Mouse (Mus musculus) hindbrain, embryonic 11.5 days (tissue): ENCODE results near the gene Padi2. TPM values are rescaled to one million over a fixed set of nuclear protein-coding genes. Genes with fewer than 3 reads are reported as not detected.

ENCODE experiments used
- ATAC-seq: fragments of 200-750 bp; cut with Nextera tagmentation; 2 replicates; pipeline ENCODE4 v1.8.0; 2017; ENCODE audit warnings: mild to moderate bottlenecking, moderate TSS enrichment, moderate library complexity; ENCODE audit not compliant: low FRiP score
- DNase-seq: peaks from one replicate; pipeline ENCODE4 v3.0.0-alpha.2; 2015; ENCODE audit warnings: low spot score
- H3K27ac ChIP-seq: fragments of 300-500 bp; sonication (generic); 2 replicates; pipeline ENCODE4 v1.5.1; 2014; ENCODE audit warnings: mild to moderate bottlenecking, low read depth, low read length
- H3K27me3 ChIP-seq: fragments of 300-500 bp; sonication (generic); 2 replicates; pipeline ENCODE4 v1.6.1; 2014; ENCODE audit warnings: mild to moderate bottlenecking, low read length, moderate library complexity, mixed read lengths; ENCODE audit not compliant: control insufficient read depth, insufficient read depth
- H3K36me3 ChIP-seq: fragments of 300-500 bp; sonication (generic); 2 replicates; pipeline ENCODE4 v1.6.1; 2014; ENCODE audit warnings: mild to moderate bottlenecking, low read length, moderate library complexity, mixed read lengths; ENCODE audit not compliant: control insufficient read depth, insufficient read depth
- H3K4me1 ChIP-seq: fragments of 300-500 bp; sonication (generic); replicated peaks from 2 replicates; pipeline ENCODE4 v1.6.1; 2014; ENCODE audit warnings: low read length, mixed read lengths; ENCODE audit not compliant: control insufficient read depth, insufficient read depth
- H3K4me2 ChIP-seq: fragments of 300-500 bp; sonication (generic); replicated peaks from 2 replicates; pipeline ENCODE4 v1.6.1; 2014; ENCODE audit warnings: mild to moderate bottlenecking, low read depth, low read length
- H3K4me3 ChIP-seq: fragments of 300-500 bp; sonication (generic); 2 replicates; pipeline ENCODE4 v1.5.1; 2014; ENCODE audit warnings: low read depth, low read length
- H3K9ac ChIP-seq: fragments of 300-500 bp; sonication (generic); 2 replicates; pipeline ENCODE4 v1.6.1; 2014; ENCODE audit warnings: low read depth, low read length
- H3K9me3 ChIP-seq: fragments of 300-500 bp; sonication (generic); 2 replicates; pipeline ENCODE4 v1.6.1; 2016; ENCODE audit warnings: low read length; ENCODE audit not compliant: control insufficient read depth
- WGBS: fragments of 180-500 bp; shearing (Covaris S2); extraction: QIAGEN DNeasy Blood & Tissue Kit; methylation state at CpG from one replicate; pipeline ENCODE4 v1.1.7; 2014; 5-methylcytosine and 5-hydroxymethylcytosine counted together
- polyA plus RNA-seq: library from polyadenylated mRNA; unstranded; fragments of >200 nt; fragmentation: Nextera tagmentation; extraction: Ambion mirVana; gene quantifications from 2 replicates; pipeline ENCODE4 v1.2.1, GENCODE M21; 2014

The Padi2 gene
- polyA plus RNA-seq, 1 experiment from 2014 or later = 1.2 TPM

DNA sequence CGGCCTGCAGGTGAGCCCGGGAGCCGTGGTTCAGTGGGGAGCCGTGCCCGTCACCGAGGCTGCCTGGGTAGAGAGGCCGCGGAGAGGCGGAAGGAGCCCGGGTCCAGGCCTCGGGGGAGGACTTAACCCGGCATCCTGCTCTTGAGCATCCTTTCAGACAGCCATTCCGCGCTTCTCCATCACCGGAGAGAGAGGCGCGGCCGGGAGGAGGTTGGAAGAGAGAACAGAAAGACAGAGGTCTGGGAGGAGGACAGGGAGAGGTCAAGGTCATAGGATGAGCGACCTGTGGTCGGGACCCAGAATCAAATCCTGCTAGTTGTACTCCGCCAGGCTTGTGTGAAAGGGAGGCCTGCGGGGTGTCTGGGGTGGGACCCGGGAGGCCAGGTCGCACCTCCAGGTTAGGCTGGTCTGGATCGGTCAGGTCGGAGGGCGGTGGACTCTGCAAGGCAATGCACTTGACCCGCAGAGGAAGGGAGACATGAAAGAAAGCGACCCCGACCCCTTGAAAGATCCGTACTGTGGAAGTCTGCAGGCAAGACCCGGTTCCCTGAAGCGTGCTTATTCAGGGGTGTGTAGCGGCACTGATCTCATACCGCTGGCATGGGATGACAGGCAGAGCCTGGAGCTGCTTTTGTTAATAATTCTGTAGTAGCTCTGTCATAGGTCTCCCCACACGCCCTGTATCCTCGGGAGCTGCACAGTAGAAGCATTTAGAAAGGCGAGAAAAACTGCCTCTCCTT lies 55.5 kb downstream of the Padi2 start:
- no peaks in the 10 kb centered on the region for H3K9me3 ChIP-seq
- H3K27me3 ChIP-seq = no peaks in the 10 kb centered on the region; the same call in 1 of the 2 replicates
- peak; percentile 51 for ATAC-seq
- peak overlapping the region; percentile 78 for H3K9ac ChIP-seq
- peak overlapping the region; percentile 79 for H3K4me2 ChIP-seq
- H3K4me1 ChIP-seq = peaks cover 3% of the 10 kb centered on the region
- peak overlapping the region; percentile 84 for H3K4me3 ChIP-seq
- 2% methylated on average over 38 of the region's 38 CpGs for WGBS
- DNase-seq = no peak
- H3K36me3 ChIP-seq = no peaks in the 10 kb centered on the region
- H3K27ac ChIP-seq = peak overlapping the region; percentile 51

DNA sequence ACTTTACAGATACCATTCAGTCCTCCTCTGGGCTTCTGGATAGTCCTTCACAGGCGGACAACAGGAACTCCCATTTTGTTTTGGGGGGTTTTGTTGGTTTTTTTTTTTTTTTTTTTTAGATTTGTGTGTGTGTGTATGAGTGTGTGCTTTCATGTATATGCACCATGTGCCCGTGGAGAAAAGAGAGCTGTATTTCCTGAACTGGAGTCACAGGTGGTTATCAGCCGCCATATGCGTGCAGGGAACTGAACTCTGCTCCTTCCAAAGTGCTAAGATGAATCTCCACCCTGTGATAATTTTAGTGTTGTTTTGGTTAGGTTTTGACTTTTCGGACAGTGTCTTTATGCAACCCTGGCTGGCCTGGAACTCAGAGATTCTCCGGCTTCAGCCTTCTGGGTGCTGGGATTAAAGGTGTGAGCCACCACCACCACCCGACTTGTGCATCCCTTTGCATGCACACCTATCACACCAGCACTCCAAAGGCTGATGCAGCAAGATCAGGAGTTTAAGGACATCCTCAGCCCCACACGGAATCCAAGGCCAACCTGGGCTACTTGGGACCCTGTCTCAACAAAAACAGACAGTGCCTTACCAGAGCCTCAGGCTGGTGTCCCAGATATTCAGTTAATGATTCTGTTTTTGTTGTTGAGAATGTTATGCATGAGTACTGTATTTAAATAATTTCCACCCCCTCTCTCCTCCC lies 56.2 kb downstream of the Padi2 start:
- no peak for ATAC-seq
- H3K9me3 ChIP-seq = no peaks in the 10 kb centered on the region
- no peaks in the 10 kb centered on the region for H3K36me3 ChIP-seq
- H3K9ac ChIP-seq = peak overlapping the region; percentile 78
- H3K4me3 ChIP-seq = peak overlapping the region; percentile 84
- H3K27ac ChIP-seq = no peak overlapping the region
- H3K4me2 ChIP-seq = peak overlapping the region; percentile 79
- no peak for DNase-seq
- peaks cover 2% of the 10 kb centered on the region for H3K4me1 ChIP-seq
- 80% methylated on average over 8 of the region's 8 CpGs for WGBS
- H3K27me3 ChIP-seq = no peaks in the 10 kb centered on the region; the same call in 1 of the 2 replicates

DNA sequence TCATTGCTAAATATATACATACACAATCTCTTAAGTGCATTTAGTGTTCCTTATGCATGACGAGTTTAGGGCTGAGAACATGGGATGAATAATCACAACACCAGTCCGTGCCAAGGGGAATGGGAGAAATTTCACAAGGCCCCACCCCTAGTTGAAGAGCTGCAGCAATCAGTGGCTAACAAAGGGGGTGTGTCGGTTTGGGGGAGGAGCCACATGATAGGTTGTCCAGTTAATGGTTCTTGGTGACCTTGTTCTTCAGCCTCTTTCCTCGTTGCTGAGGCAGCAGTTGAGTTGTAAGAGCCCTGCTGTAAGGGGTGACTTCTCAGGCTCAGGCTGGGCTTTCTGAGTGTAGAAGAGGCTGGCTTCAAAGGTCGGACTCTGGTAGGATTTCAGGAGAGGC lies 56.8 kb downstream of the Padi2 start:
- Histone ChIP-seq H3K4me3 (no peak overlapping the region), H3K27ac (no peak overlapping the region), H3K4me2 (no peak overlapping the region), H3K9ac (peak overlapping the region; percentile 7; the same call in 1 of the 2 replicates), H3K9me3 (no peaks in the 10 kb centered on the region), H3K36me3 (no peaks in the 10 kb centered on the region), H3K27me3 (no peaks in the 10 kb centered on the region), H3K4me1 (no peaks in the 10 kb centered on the region; the same call in none of the 2 replicates)
- WGBS = 45% methylated on average over 5 of the region's 5 CpGs
- ATAC-seq (no peak), DNase-seq (no peak)

DNA sequence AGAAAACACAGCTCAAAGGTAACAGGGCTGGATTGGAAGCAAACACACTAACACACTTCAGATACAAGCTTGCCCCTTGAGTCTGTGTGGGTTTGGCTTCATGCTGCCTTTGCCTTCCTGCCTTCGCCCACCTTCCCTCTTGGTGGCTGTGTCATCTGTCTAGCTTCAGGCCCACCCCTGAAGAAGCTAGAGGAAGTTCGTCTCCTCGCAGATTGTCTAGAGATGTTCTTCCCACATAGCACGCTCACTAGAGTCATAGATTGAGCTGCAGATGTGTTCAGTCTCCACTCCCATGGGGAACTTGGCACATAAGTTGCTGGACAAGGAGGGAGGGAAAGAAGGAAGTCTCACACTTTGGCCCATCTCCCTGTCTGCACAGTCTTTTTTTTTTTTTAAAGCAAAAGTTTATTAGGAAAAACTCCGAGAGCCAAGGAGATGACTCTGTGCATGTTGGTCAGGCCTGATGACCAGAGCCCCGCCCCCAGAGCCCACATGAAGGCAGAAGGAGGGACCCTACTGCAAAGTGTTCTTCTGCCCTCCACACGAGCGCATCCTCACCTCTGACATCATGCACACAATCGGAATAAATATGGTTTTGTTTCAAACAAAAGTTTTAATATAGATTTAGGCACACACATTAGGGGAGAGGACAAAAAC lies 57.9 kb downstream of the Padi2 start:
- H3K36me3 ChIP-seq = no peaks in the 10 kb centered on the region
- no peaks in the 10 kb centered on the region; the same call in none of the 2 replicates for H3K4me1 ChIP-seq
- H3K9ac ChIP-seq = no peak overlapping the region
- DNase-seq (no peak), ATAC-seq (no peak)
- no peak overlapping the region for H3K27ac ChIP-seq
- 87% methylated on average over 9 of the region's 9 CpGs for WGBS
- H3K27me3 ChIP-seq = no peaks in the 10 kb centered on the region
- no peak overlapping the region for H3K4me3 ChIP-seq
- no peak overlapping the region for H3K4me2 ChIP-seq
- H3K9me3 ChIP-seq = no peaks in the 10 kb centered on the region

DNA sequence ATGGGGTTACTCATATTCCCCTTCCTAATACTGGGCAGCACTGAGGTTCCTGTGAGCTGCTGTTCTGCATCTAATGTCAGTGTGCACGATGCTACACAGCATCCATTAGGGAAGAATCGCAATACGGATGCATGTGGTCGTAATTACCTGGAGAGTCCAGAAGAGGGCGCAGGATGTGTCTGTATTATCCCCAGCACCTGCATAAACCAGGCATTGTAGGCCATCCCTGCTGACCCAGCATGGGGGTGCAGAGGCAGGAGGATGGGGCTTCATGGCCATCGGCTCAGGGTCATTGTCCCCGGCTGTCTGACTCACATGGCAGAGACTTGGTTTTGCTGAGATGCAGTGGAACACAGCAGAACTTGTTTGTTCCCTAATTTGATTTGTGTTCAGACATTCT lies 58.5 kb downstream of the Padi2 start:
- no peak overlapping the region for H3K4me3 ChIP-seq
- peak; percentile 86 for DNase-seq
- no peak overlapping the region for H3K4me2 ChIP-seq
- WGBS = 21% methylated on average over 7 of the region's 7 CpGs
- no peaks in the 10 kb centered on the region for H3K36me3 ChIP-seq
- H3K27me3 ChIP-seq = no peaks in the 10 kb centered on the region
- H3K9me3 ChIP-seq = no peaks in the 10 kb centered on the region
- no peak for ATAC-seq
- H3K27ac ChIP-seq = no peak overlapping the region
- no peak overlapping the region for H3K9ac ChIP-seq
- H3K4me1 ChIP-seq = no peaks in the 10 kb centered on the region; the same call in none of the 2 replicates

DNA sequence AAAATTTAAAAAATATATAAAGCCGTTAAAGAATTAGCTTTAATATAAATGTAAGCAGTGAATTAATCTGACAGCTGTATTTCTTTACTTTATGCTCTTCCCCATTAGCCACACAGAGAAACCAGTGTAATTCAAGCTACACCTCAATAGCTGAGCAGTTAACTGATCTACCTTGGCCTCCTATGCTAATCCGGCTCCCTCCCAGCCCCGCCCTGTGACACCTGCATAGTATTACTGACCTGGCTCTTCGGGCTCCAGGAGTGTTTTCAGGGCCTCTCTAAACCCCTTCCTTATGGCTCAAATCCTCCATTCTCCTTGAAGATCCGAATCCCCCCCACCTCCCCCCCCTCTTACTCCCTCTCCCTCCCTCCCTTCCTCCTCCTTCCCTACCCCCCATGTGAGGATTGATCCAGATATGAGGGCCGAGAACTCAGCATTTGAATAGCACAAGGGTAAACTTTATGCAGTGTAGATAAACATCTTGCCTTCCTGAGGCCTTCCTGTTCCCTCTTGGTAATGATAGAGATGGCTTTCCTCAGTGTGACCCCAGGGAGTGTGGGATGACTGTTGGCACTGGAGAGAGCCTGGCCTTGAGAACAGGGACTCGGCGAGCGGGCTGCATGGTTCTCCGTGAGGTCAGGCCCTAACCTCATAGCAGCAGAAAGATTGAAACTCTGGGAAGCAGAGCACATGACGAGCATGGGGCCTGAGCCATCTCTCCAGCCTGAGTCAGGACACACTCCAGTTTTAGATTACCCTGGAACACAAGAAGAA lies 61.4 kb downstream of the Padi2 start:
- Histone ChIP-seq H3K4me3 (no peak overlapping the region), H3K9me3 (no peaks in the 10 kb centered on the region), H3K4me2 (no peak overlapping the region), H3K36me3 (no peaks in the 10 kb centered on the region), H3K9ac (no peak overlapping the region), H3K27me3 (no peaks in the 10 kb centered on the region), H3K27ac (no peak overlapping the region), H3K4me1 (no peaks in the 10 kb centered on the region; the same call in none of the 2 replicates)
- DNase-seq (no peak), ATAC-seq (no peak)
- WGBS = 92% methylated on average over 11 of the region's 11 CpGs

DNA sequence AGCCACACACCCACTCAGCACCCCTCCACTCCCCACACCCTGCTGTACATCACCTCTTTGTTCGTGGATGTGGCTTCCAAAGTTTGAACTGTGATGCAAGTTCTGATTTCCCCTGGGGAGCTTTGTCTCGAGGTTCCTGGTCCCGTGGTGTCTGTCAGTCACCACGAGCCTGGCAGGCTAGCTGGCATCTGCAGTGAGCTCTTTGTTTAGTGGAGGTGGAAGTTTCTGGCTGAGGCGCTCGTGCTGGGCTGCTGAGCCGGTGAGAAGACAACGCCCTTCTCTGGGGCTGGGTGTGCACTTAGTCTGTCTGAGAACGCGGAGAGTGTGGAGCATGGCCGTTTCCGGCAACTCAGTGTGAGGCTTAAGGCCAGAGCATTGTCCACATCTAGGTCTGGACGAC lies 65.5 kb downstream of the Padi2 start:
- no peak overlapping the region for H3K27ac ChIP-seq
- 88% methylated on average over 13 of the region's 13 CpGs for WGBS
- H3K9me3 ChIP-seq = no peaks in the 10 kb centered on the region
- peaks cover 14% of the 10 kb centered on the region for H3K36me3 ChIP-seq
- H3K27me3 ChIP-seq = no peaks in the 10 kb centered on the region
- no peak overlapping the region for H3K4me3 ChIP-seq
- ATAC-seq (no peak), DNase-seq (no peak)
- no peaks in the 10 kb centered on the region for H3K4me1 ChIP-seq
- H3K4me2 ChIP-seq = no peak overlapping the region
- no peak overlapping the region for H3K9ac ChIP-seq

DNA sequence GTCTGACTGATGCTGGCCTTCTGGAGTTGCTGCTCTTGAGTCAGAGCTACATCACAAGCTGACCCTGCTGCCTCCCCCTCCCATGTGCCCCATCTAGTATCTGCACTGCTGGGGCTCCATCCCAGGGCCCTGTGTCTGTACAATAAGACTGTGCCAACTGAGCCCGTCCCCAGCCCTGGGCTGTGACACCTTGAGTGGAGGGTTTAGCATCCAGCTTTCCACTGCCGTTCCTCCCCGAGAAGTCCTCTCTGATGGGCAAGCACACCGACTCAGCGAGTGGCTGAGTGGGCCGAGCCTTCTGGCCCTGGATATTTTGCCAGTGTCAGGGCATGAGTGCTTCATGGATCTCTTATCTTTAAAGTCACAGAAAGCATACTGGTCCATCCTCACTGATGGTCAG lies 68.3 kb downstream of the Padi2 start:
- Histone ChIP-seq H3K4me1 (no peaks in the 10 kb centered on the region), H3K9ac (no peak overlapping the region), H3K27me3 (no peaks in the 10 kb centered on the region), H3K4me3 (no peak overlapping the region), H3K36me3 (peaks cover 18% of the 10 kb centered on the region), H3K9me3 (no peaks in the 10 kb centered on the region), H3K27ac (no peak overlapping the region), H3K4me2 (no peak overlapping the region)
- WGBS = 92% methylated on average over 6 of the region's 6 CpGs
- DNase-seq (no peak), ATAC-seq (no peak)
